Mouse (Mus musculus): ENCODE results near the gene Camta1. TPM values are rescaled to one million over a fixed set of nuclear protein-coding genes. Genes with fewer than 3 reads are reported as not detected.

Gene Camta1
- polyA plus RNA-seq, 1 experiment: 19.2 TPM

DNA sequence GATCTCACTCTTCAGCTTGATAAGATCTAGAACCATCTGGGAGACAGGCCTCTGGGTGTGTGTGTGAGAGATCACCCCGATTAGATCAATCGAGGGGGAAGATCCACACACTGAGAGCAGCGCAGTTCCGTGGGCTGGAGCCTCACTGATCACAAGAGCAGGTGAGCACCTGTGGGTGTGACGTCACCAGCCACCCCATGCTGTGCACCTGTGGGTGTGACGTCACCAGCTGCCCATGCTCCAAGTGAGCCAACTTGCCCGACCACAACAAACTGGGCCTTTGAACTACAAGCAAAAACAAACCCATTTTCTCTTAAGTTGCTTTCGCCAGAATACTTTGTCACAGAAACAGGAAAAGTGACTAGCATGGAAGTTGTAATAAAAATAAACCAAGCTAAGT, 152.4 kb downstream of the Camta1 start:
- TF ChIP-seq GATA1 (IDR thresholded peaks at IDR 0.05; ENCODE audit: low read length): no peak

DNA sequence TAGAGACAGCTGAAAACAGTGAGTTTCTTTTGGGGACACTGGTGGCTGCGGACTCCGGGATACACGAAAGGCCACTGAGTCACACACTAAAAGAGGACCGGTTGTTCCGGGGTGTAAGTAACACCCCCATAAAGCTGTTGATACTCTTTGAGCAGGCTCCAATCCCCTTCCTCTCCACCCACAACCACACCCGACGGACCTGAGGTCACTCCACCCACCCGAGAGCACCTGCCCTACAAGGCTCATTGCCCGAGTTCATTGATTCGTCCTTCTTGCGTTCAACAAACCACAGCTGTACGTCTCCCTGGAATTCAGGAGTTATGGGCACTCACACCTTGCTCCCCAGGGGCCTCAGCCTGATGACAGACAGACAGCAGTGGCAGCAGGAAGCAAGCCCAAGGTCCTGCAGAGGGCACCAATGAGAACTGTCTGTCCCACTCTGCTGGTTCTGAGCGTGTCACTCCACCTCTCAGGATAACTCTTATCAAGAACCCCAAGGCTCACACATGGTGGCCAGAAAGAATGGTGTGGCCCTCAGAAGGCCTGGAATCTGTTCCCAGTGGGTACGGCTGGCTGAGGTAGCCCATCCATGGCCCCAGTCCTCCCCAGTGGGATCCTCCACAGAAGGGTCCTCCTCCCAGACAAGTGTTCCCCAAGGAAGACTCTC, 158.5 kb downstream of the Camta1 start:
- no peak for TF ChIP-seq GATA1 (IDR thresholded peaks at IDR 0.05; ENCODE audit: low read length)

DNA sequence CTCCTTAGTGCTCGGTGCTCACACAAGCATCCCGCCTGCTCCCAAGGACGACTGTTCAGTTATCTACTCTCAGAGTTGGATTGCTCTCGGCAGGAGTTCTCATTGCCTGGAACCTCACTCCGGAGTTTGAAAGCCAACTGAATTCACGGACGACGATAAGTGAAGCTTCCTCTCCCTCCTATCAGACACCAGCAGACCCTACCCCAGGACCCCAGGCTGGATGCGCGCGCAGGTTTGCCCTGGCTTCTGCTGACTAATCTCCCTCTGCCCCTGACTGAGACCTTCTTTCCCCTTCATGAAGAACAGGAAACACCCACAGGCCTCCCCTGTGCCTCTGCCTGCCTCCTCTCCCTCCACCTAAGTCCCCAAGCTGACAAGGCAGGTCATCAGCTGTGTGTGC, 159.2 kb downstream of the Camta1 start:
- TF ChIP-seq GATA1 (IDR thresholded peaks at IDR 0.05; ENCODE audit: low read length): no peak

DNA sequence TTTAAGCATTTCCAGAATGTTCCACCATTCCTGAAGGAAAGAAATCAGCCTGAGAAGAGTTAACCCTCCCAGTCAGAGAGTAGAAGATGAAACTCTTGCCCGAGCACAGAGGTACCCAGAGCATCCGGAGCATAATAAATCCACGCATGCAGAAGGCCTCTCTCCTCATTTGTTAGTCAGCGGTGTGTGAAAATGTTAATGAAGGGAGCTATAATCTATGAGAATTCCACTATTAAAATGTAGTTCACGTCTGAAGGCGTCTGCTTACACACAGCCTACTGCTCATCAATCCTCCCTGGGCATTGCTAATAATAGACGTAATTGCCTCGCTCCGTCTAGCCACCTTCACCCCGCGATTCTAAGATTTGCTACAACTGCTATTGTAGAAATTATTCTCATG, 165.7 kb downstream of the Camta1 start:
- TF ChIP-seq GATA1 (IDR thresholded peaks at IDR 0.05; ENCODE audit: low read length): no peak

DNA sequence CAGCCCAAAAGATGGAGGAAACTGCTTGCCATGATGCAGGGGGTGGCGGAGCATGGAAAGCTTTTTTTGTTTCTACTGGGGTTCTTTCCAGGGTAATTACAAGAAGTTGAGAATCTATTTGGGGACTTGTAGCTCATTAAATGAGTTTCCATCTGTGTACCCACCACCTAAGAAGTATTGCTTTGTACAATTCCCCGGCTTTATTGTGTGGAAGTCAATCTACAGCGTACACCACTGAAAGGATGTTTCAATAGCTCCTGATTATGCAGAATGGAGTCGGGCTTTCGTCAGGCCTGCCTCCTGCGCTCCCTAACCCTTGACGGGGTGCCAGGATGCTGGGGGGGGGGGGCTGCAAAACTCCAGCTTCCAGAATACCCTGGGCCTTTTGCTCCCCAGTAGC, 167.1 kb downstream of the Camta1 start:
- TF ChIP-seq GATA1 (IDR thresholded peaks at IDR 0.05; ENCODE audit: low read length): no peak

GRCm38 (mm10) chr4:151694047-151694446, 167.6 kb downstream of the Camta1 start:
- no peak for TF ChIP-seq GATA1 (IDR thresholded peaks at IDR 0.05; ENCODE audit: low read length)

- TF ChIP-seq GATA1 (IDR thresholded peaks at IDR 0.05; ENCODE audit: low read length): no peak
Observed at GRCm38 (mm10) chr4:151690041-151690440, 171.6 kb downstream of the Camta1 start.

DNA sequence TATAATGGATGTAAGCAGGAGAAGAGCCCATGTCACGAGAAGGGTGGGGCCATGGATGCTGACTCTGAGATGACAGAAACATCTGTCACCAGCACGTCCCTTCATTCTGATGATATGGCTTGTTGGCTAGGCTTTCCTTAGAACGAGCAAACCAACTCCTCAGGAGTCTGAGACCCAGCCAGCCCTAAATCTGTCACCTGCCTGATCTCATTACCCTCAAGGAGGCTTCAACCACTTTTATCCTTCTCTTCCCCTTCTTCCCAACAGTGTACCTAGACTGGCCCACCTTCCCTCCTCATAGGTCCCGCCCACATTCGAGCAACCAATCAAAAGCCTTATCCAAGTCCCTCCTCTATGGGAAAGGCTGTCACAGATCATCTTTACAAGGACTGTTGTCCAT, 173.5 kb downstream of the Camta1 start:
- no peak for TF ChIP-seq GATA1 (IDR thresholded peaks at IDR 0.05; ENCODE audit: low read length)

- TF ChIP-seq GATA1 (IDR thresholded peaks at IDR 0.05; ENCODE audit: low read length): no peak
Observed at GRCm38 (mm10) chr4:151684596-151684995, 177.1 kb downstream of the Camta1 start.

GRCm38 (mm10) chr4:151682831-151683488, 178.7 kb downstream of the Camta1 start:
- TF ChIP-seq GATA1 (IDR thresholded peaks at IDR 0.05; ENCODE audit: low read length): no peak

DNA sequence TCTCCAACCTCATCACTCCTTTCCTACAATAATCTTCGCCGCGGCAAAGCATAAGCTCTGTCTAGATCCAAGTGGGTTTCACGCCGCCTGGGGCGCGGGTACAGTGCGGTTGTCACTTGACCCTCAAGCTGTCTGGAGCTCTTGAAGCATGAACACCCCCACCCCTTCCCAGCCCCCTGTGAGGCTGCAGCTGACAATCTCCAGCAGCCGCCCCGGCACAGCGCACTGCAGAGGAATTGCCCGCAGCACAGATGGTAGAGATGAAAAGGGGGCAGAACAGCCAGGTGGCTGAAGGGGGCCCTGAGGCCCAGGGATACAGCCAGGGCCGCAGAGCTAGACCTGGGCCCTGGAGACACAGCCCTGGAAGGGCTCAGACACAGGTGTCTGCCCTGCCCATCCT, 189.2 kb downstream of the Camta1 start:
- TF ChIP-seq GATA1 (IDR thresholded peaks at IDR 0.05; ENCODE audit: low read length): no peak

DNA sequence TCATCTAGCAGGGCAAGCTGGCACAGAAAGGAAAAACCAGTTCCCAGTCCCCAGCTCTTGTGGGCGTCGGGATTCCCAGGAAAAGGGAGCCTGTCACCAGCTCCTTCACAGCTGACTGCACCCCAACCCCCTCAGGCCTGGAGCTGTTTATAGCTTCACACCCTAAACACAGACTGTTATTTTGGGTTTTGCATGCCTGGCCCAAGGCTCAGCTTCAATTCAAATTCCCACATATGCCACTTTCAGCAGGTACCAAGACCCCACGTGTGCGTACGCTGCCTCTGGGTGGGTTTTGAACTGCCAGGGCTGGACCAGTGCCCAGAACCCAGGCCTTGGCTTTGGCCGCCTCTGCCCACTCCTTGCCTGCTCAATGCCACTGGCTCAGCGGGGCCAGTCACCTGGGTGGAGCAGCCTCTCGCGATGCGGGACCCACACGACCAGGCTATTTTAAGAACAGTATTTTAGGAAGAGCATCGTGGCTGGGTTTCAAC, 195.2 kb downstream of the Camta1 start:
- TF ChIP-seq GATA1 (IDR thresholded peaks at IDR 0.05; ENCODE audit: low read length): no peak

- no peak for TF ChIP-seq GATA1 (IDR thresholded peaks at IDR 0.05; ENCODE audit: low read length)
Observed at GRCm38 (mm10) chr4:151661486-151661885, 200.2 kb downstream of the Camta1 start.

DNA sequence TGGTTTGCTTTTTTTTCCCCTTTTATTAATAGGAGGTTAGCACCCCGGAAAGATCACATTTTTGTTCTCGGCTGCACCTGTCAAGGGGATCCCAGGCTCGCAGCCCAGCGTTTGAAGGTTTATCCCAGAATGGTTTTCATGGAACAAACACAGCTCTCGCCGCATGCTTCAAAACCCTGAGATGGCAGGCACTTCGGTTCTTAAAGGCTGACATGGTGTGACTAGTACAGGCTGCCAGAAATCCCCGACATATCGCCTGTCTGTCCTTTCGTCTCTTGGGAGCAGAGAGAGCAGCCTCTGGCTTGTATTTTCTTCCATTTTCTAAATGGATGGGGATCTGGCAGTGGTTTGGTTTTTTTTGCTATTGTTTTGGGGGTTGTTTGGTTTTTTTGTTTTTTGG, 205.2 kb downstream of the Camta1 start:
- TF ChIP-seq GATA1 (IDR thresholded peaks at IDR 0.05; ENCODE audit: low read length): no peak

- no peak for TF ChIP-seq GATA1 (IDR thresholded peaks at IDR 0.05; ENCODE audit: low read length)
Observed at GRCm38 (mm10) chr4:151655637-151656385, 205.9 kb downstream of the Camta1 start.

- TF ChIP-seq GATA1 (IDR thresholded peaks at IDR 0.05; ENCODE audit: low read length): no peak
Observed at GRCm38 (mm10) chr4:151655227-151655626, 206.4 kb downstream of the Camta1 start.
